Mouse (Mus musculus) stomach, postnatal 0 days (tissue): ENCODE measurements around the gene Card10.

Source experiments
- CTCF ChIP-seq: IDR thresholded peaks from 2 replicates; pipeline ENCODE4 v1.5.1; 2016; ENCODE audit warnings: antibody characterized with exemption, low read depth, mild to moderate bottlenecking, moderate library complexity
- EP300 ChIP-seq: optimal IDR thresholded peaks from 2 replicates; pipeline ENCODE3; 2016; ENCODE audit warnings: antibody characterized with exemption

- TF ChIP-seq CTCF (peak; percentile 60), EP300 (no peak)
Measured at GRCm38 (mm10) chr15:78829636-78830035, 26.8 kb upstream of the Card10 start.
